Mouse (Mus musculus): ENCODE data around the gene Stk35. TPM values are rescaled to one million over a fixed set of nuclear protein-coding genes. Genes with fewer than 3 reads are reported as not detected.

Gene Stk35
- polyA plus RNA-seq, 1 experiment from 2014 or later, result 16.7 TPM

- Histone ChIP-seq H3K9ac (replicated peaks; ENCODE audit: low read length) (no peak overlapping the region), H3K27ac (replicated peaks; ENCODE audit: low read depth, low read length) (no peak overlapping the region), H3K4me1 (ENCODE audit: control insufficient read depth, insufficient read depth, low read length) (no peaks in the 10 kb centered on the region), H3K4me2 (ENCODE audit: low read depth, low read length) (no peak overlapping the region), H3K4me3 (ENCODE audit: low read depth, low read length) (no peak overlapping the region), H3K27me3 (ENCODE audit: control insufficient read depth, insufficient read depth, low read length) (no peaks in the 10 kb centered on the region), H3K36me3 (replicated peaks; ENCODE audit: control insufficient read depth, insufficient read depth, low read depth, low read length) (no peaks in the 10 kb centered on the region), H3K9me3 (replicated peaks; ENCODE audit: control insufficient read depth, low read length) (no peaks in the 10 kb centered on the region)
- WGBS, result 87% methylated on average over 7 of the region's 7 CpGs
- no peak for ATAC-seq (replicated peaks; ENCODE audit: insufficient number of reproducible peaks, low FRiP score, low TSS enrichment, low read depth)
- no peak for DNase-seq (ENCODE audit: low spot score)
Observed at GRCm38 (mm10) chr2:129880226-129880625, 79.9 kb downstream of the Stk35 start.

- Histone ChIP-seq H3K4me3 (ENCODE audit: low read depth, low read length) (no peak overlapping the region), H3K9ac (replicated peaks; ENCODE audit: low read length) (no peak overlapping the region), H3K27me3 (ENCODE audit: control insufficient read depth, insufficient read depth, low read length) (no peaks in the 10 kb centered on the region), H3K4me2 (ENCODE audit: low read depth, low read length) (no peak overlapping the region), H3K4me1 (ENCODE audit: control insufficient read depth, insufficient read depth, low read length) (no peaks in the 10 kb centered on the region), H3K36me3 (replicated peaks; ENCODE audit: control insufficient read depth, insufficient read depth, low read depth, low read length) (no peaks in the 10 kb centered on the region), H3K9me3 (replicated peaks; ENCODE audit: control insufficient read depth, low read length) (no peaks in the 10 kb centered on the region), H3K27ac (replicated peaks; ENCODE audit: low read depth, low read length) (no peak overlapping the region)
- DNase-seq (ENCODE audit: low spot score) (no peak), ATAC-seq (replicated peaks; ENCODE audit: insufficient number of reproducible peaks, low FRiP score, low TSS enrichment, low read depth) (no peak)
- WGBS, result 87% methylated on average over 1 of the region's 1 CpGs
Observed at GRCm38 (mm10) chr2:129881886-129882285, 81.6 kb downstream of the Stk35 start.

Other genes starting within 250 kb of the Stk35 start
- 20.9 and 21.2 TPM in 2 replicates for gene Sirpa, start 207.7 kb upstream of the Stk35 start, polyA plus RNA-seq (2014; fragmentation: Nextera tagmentation; extraction: Ambion mirVana)
- gene Pdyn, start 100.7 kb upstream of the Stk35 start, polyA plus RNA-seq (2014; fragmentation: Nextera tagmentation; extraction: Ambion mirVana), result 0.67 TPM in 1 of 2 replicates, not detected in the other
- gene Tgm3, start 211.8 kb downstream of the Stk35 start, polyA plus RNA-seq (2014; fragmentation: Nextera tagmentation; extraction: Ambion mirVana), result not detected in 2 replicates

All from embryonic facial prominence, embryonic 11.5 days (tissue).